In the genomic region with DNA sequence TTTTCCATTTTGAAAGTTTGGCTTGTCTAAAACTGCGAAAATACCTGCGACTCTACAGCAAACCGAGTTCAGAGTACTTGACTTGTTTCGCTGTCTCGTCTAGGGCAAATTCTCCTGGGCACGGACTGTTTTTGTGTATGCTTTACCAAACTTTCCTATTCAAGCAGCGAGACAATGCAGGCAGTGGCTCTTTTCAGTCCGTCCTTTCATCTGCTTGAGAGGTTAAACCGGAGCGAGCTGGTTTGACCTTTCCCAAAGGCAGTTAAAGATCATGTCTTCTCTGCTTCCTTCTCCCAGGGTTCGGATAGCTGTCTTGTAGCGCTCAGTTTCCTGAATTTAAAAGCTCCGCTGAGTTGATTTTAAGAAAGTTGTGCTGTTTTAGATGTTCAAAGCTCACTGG, we compare ENCODE assay signal across 12 mouse cellular contexts. TPM values are rescaled to one million over a fixed set of nuclear protein-coding genes. Genes with fewer than 3 reads are reported as not detected.
DNase-seq lines count a peak whose midpoint lies in the region; ATAC-seq and TF ChIP-seq lines count a peak whose summit lies in the region.
"Had no signal": no experiment of that assay in that cellular context is flagged by ENCODE, and none has a peak within 500 bp of the region (broad histone marks: within the 10 kb centered on the region; RNA-seq: fewer than 3 reads in every experiment).

No protein-coding gene starts in this region.

- ATAC-seq in embryonic facial prominence, embryonic 11.5 days (replicated peaks; ENCODE audit: insufficient number of reproducible peaks, low FRiP score, low TSS enrichment, low read depth) = no peak
- no peak for ATAC-seq in intestine, embryonic 14.5 days (replicated peaks; ENCODE audit: low FRiP score, low TSS enrichment, low read depth)
- ATAC-seq in neural tube, embryonic 13.5 days (ENCODE audit: low read depth) = no peak
- no peak for ATAC-seq in inflammation-experienced regulatory T-cells, adult 6 months

- no peaks in the 10 kb centered on the region for H3K9me3 ChIP-seq in embryonic facial prominence, embryonic 11.5 days (replicated peaks; ENCODE audit: control insufficient read depth, low read length)
- no peaks in the 10 kb centered on the region for H3K9me3 ChIP-seq in intestine, embryonic 14.5 days (ENCODE audit: control insufficient read depth, low read length)
- H3K9me3 ChIP-seq in neural tube, embryonic 13.5 days = no peaks in the 10 kb centered on the region

- 8% methylated on average over 13 of the region's 13 CpGs for WGBS in embryonic facial prominence, embryonic 11.5 days
- 25% methylated on average over 13 of the region's 13 CpGs for WGBS in intestine, embryonic 14.5 days
- 4% methylated on average over 13 of the region's 13 CpGs for WGBS in neural tube, embryonic 13.5 days

- H3K27me3 ChIP-seq in embryonic facial prominence, embryonic 11.5 days (ENCODE audit: control insufficient read depth, insufficient read depth, low read length) = no peaks in the 10 kb centered on the region
- no peaks in the 10 kb centered on the region for H3K27me3 ChIP-seq in intestine, embryonic 14.5 days (replicated peaks; ENCODE audit: control insufficient read depth, insufficient read depth, low read length)
- no peaks in the 10 kb centered on the region for H3K27me3 ChIP-seq in neural tube, embryonic 13.5 days

- no peak for TF ChIP-seq CTCF in layer of hippocampus, adult 2 months (conservative IDR thresholded peaks at IDR 0.05)

- H3K36me3 ChIP-seq in embryonic facial prominence, embryonic 11.5 days (replicated peaks; ENCODE audit: control insufficient read depth, insufficient read depth, low read depth, low read length) = no peaks in the 10 kb centered on the region
- no peaks in the 10 kb centered on the region for H3K36me3 ChIP-seq in intestine, embryonic 14.5 days (ENCODE audit: control insufficient read depth, insufficient read depth, low read length)
- peaks cover 6% of the 10 kb centered on the region; the same call in 1 of the 2 replicates for H3K36me3 ChIP-seq in neural tube, embryonic 13.5 days

- no peak for DNase-seq in layer of hippocampus, adult 2 months (ENCODE audit: low spot score in 2 of 2)
- DNase-seq in layer of hippocampus, postnatal 14 days (ENCODE audit: low spot score in 2 of 2) = no peak
- DNase-seq in embryonic facial prominence, embryonic 11.5 days (ENCODE audit: low spot score) = peak; percentile 31
- DNase-seq in intestine, embryonic 14.5 days (ENCODE audit: low spot score) = peak; percentile 53
- no peak for DNase-seq in thymus, postnatal 10 days (ENCODE audit: low spot score in 2 of 2)
- no peak for DNase-seq in spleen, postnatal 10 days (ENCODE audit: low spot score in 2 of 2)
- DNase-seq: right cerebral cortex, postnatal 14 days had no signal

- H3K4me3 ChIP-seq in layer of hippocampus, adult 2 months = peak overlapping the region; percentile 86
- H3K4me3 ChIP-seq in embryonic facial prominence, embryonic 11.5 days (ENCODE audit: low read depth, low read length) = peak overlapping the region; percentile 68
- peak overlapping the region; percentile 55 for H3K4me3 ChIP-seq in intestine, embryonic 14.5 days (ENCODE audit: low read depth, low read length)
- peak overlapping the region; percentile 69 for H3K4me3 ChIP-seq in neural tube, embryonic 13.5 days

- no peak overlapping the region; the same call in 1 of the 2 replicates for H3K9ac ChIP-seq in embryonic facial prominence, embryonic 11.5 days (replicated peaks; ENCODE audit: low read length)
- H3K9ac ChIP-seq in intestine, embryonic 14.5 days (ENCODE audit: low read length) = no peak overlapping the region; the same call in 1 of the 2 replicates
- H3K9ac ChIP-seq in neural tube, embryonic 13.5 days = peak overlapping the region; percentile 80
- H3K9ac ChIP-seq: liver, embryonic 14.5 days had no signal

- H3K27ac ChIP-seq in layer of hippocampus, adult 2 months = peak overlapping the region; percentile 94
- H3K27ac ChIP-seq in embryonic facial prominence, embryonic 11.5 days (replicated peaks; ENCODE audit: low read depth, low read length) = no peak overlapping the region
- H3K27ac ChIP-seq in intestine, embryonic 14.5 days (ENCODE audit: low read depth) = no peak overlapping the region
- 0 out of 2 replicates have a peak overlapping the region, but pooled peaks have one; percentile 0 for H3K27ac ChIP-seq in neural tube, embryonic 13.5 days (replicated peaks)
- H3K27ac ChIP-seq: liver, embryonic 14.5 days had no signal

- H3K4me2 ChIP-seq in embryonic facial prominence, embryonic 11.5 days (ENCODE audit: low read depth, low read length) = peak overlapping the region; percentile 32
- H3K4me2 ChIP-seq in intestine, embryonic 14.5 days (ENCODE audit: low read length) = peak overlapping the region; percentile 70
- peak overlapping the region; percentile 62 for H3K4me2 ChIP-seq in neural tube, embryonic 13.5 days

- H3K4me1 ChIP-seq in embryonic facial prominence, embryonic 11.5 days (ENCODE audit: control insufficient read depth, insufficient read depth, low read length) = no peaks in the 10 kb centered on the region
- H3K4me1 ChIP-seq in intestine, embryonic 14.5 days (replicated peaks; ENCODE audit: control insufficient read depth, insufficient read depth, low read length) = no peaks in the 10 kb centered on the region
- H3K4me1 ChIP-seq in neural tube, embryonic 13.5 days (replicated peaks) = peaks cover 12% of the 10 kb centered on the region

RNA-seq across cellular contexts. Expression of a gene that starts 1.2 kb away (rescaled TPM):
- total RNA-seq in layer of hippocampus, adult 2 months (2021) = 100 to 1,000 TPM; 103 to 107 TPM
- total RNA-seq in layer of hippocampus, postnatal 14 days (2021) = 10 to 100 TPM; 92.7 to 98.3 TPM
- polyA plus RNA-seq in embryonic facial prominence, embryonic 11.5 days (2014; fragmentation: Nextera tagmentation; extraction: Ambion mirVana) = 3.8 and 3.9 TPM in 2 replicates
- 1.5 TPM in 2 replicates for polyA plus RNA-seq in intestine, embryonic 14.5 days (2014; fragmentation: Nextera tagmentation; extraction: Ambion mirVana)
- 14.4 and 14.8 TPM in 2 replicates for polyA plus RNA-seq in neural tube, embryonic 13.5 days (2015; fragmentation: Nextera tagmentation; extraction: Ambion mirVana)
- not detected for polyA plus RNA-seq in inflammation-experienced regulatory T-cells, adult 6 months (2017; shearing (Covaris generic))
- total RNA-seq: common myeloid progenitor, adult 5-6 weeks; MEL had no signal

Comparison
In these comparisons a context has a peak if more than half of its experiments do, and no peak if none do; other contexts are left out.
1. DNase-seq: peak in embryonic facial prominence, embryonic 11.5 days (single experiment) and intestine, embryonic 14.5 days (single experiment); none in layer of hippocampus, adult 2 months (0 of 2), layer of hippocampus, postnatal 14 days (0 of 2), thymus, postnatal 10 days (0 of 2) and spleen, postnatal 10 days (0 of 2).
2. H3K27ac ChIP-seq: peak in layer of hippocampus, adult 2 months (single experiment) and neural tube, embryonic 13.5 days (single experiment); none in embryonic facial prominence, embryonic 11.5 days (single experiment) and intestine, embryonic 14.5 days (single experiment).
3. Peak in every context shown above with its lines, with median percentiles within 50 percentile points of each other: H3K4me3 ChIP-seq and H3K4me2 ChIP-seq.